Mouse (Mus musculus) spleen, postnatal 14 days (tissue): ENCODE results near the gene Fibp.

Source experiments
- DNase-seq, 2 experiments: peaks; one replicate each; pipeline ENCODE4 v3.0.0; 2021 to 2022; ENCODE audit warnings: low spot score in 2 of 2

The Fibp gene

GRCm38 (mm10) chr19:5460465-5460911 is at the start of gene Fibp:
Gene Fibp, plus strand, starts transcription at chr19:5460615.
- DNase-seq = peak; percentile 69 to 85

DNA sequence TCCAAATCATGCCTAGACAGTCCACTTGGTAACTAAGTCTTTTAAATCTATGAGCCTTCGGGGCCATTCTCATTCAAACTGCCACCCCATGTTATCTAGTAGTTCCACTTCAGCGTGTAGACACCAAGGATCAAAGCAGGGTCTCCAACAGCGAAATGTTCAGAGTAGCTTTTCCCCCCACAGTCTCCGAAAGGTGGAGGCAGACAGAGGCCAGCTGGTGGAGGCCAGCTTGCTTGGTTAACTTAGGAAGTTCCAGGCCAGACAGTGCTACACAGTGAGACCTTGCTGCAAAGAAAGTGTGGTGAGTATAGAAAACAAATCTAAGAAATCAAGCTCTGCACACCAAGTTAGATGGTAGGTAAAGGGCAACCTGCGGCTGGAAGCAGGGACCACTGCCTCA is 49.8 kb upstream of the Fibp start:
- no peak for DNase-seq

DNA sequence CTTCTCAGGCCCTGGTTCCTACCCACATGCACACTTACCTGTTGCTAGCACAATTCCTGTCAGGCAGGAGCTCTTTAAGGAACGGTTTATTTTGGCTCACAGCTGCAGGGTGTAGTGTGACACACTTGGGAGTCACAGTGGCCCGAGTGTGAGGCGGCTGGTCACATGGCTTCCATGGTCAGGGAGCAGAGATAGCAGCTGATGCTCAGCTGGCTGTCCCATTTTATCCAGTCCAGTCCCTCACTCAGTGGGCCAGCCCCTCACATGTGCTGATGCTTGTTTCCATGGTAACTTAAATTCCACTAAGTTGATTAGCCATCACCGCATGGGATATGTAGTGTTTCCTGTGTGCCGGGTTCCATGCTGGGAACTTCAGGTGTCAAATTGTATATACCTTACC is 48.5 kb upstream of the Fibp start:
- DNase-seq = no peak

- DNase-seq = no peak
Measured at GRCm38 (mm10) chr19:5413840-5414239, 46.6 kb upstream of the Fibp start.

GRCm38 (mm10) chr19:5414534-5414957 is 45.9 kb upstream of the Fibp start:
- no peak for DNase-seq

GRCm38 (mm10) chr19:5418750-5419466 is 41.5 kb upstream of the Fibp start:
- no peak for DNase-seq

DNA sequence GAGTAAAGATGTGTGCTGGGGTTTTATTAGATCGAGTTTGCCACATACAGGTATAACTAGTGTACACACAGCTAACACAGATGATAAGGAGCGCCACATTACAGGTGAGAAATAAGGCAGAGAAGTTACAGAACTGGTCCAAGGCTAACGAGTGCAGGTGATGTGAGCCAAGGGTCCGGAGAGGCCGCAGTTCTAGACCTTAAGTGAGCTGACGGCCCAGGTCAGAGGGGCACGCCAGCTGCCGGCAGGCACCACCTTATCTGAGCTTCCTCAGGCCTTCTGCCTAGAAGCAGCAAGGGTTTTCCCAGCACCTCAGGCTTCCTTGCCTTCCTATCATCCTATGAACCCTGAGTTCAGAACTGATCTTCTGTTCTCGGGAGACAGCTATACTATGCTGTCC is 40.8 kb upstream of the Fibp start:
- no peak for DNase-seq

- no peak for DNase-seq
Measured at GRCm38 (mm10) chr19:5420579-5420978, 39.8 kb upstream of the Fibp start.

DNA sequence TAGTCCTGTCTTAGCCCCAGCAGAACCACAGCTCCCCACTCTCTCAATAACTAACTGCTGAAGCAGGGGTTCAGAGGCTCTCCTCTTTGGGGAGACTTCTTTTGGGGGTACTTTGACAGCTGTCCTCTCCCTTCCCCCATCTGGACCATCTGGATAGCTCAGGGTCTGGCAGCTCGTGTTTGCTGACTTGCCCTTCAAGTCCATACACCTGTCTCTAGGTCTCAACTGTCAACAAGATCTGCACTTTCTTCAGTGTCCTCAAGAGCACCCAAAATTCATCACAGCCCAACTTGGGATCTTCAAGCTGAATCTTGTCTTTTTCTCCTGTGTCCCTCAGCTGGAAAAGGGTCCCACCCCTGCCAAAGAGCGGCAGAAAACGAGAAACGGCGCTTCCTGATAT is 38.6 kb upstream of the Fibp start:
- no peak for DNase-seq

DNA sequence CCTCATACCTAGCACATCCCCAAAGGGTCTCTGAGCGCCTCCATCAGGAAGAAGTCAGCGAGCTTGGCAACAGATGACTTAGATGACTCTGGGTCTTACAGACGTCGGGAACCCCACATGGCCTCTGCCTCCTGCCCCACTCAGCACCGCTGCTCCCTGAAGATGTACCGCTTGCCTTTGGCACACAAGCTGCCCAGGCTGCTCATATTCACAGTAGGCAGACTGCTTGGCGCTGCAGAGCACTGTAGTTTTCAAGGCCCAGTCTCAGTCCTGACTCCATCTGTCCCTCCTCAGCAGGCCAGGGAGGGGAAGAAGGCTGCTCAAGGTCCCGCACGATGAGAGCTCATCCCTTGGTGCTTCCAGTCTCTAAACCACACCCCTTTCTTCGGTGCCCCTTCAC is 38.1 kb upstream of the Fibp start:
- DNase-seq = no peak

DNA sequence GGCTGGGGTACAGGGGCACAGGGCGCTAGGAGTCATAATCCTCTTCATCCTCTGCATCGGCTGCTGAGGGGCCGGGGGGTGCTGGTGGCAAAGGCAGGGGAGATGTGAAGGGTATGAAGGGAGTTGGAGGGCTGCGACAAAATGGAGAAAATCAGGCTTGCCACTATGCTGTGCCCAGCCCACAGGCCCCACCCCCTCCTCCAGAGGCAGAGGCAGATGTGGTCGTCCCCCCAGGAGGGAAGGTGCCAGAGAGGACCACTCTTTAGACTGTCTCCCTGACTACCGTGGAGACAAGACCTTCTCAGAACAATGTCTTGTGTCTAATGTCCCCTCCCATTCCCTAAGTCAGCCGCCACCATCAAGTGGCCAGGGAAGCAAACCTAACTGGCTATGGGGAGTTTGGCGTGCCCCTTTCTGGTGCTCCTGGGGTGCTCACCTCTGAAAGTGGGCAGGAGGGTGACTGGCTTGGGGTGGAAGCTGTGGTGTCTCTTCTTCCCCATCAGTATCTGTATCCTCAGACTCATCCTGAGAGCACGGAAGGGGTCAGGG is 37.4 kb upstream of the Fibp start:
- no peak for DNase-seq

GRCm38 (mm10) chr19:5423561-5423960 is 36.9 kb upstream of the Fibp start:
- DNase-seq = no peak

DNA sequence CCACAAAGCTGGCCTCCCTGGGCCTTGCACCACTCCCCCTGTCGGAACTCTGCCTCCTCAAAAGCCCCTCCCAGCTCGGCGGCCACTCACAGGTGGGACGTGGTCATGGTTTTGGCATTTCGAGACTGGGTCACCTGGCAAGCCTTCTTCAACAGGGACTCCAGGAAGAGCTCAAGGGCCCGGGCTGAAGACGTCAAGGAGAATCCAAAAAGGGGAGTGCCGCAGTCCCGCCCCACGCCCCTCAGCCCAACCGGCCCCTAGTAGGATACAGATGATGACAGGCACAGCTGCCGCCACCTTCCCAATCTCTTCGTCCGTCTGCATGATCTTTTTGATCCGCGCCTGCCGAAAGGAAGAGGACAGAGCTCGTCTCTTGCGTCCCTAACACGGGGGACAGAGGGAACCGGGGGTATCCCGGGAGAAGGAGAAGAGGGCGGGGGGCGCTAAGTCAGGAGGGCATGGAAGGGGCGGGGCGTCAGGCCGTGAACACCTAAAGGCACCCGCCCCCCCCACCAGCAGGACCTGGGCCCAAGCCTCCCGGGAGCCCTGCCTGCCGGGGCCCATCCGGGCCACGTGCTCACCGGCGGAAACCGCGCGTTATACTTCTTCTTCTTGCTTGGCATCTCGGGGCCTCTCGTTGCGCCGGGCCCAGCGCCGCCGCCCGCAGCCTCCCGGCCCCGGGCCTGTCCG is 36.2 kb upstream of the Fibp start:
- DNase-seq = peak; percentile 44 to 49

- DNase-seq = peak; percentile 92 to 95
Measured at GRCm38 (mm10) chr19:5424782-5425741, 35.4 kb upstream of the Fibp start, which contains the start of the genes Drap1 and AI837181. Gene Drap1, minus strand, starts transcription at chr19:5424979. Gene AI837181, plus strand, starts transcription at chr19:5425144.

- DNase-seq = no peak
Measured at GRCm38 (mm10) chr19:5425906-5426565, 34.4 kb upstream of the Fibp start.

- no peak for DNase-seq
Measured at GRCm38 (mm10) chr19:5426640-5427290, 33.6 kb upstream of the Fibp start.

- DNase-seq = no peak
Measured at GRCm38 (mm10) chr19:5428083-5428482, 32.3 kb upstream of the Fibp start.

DNA sequence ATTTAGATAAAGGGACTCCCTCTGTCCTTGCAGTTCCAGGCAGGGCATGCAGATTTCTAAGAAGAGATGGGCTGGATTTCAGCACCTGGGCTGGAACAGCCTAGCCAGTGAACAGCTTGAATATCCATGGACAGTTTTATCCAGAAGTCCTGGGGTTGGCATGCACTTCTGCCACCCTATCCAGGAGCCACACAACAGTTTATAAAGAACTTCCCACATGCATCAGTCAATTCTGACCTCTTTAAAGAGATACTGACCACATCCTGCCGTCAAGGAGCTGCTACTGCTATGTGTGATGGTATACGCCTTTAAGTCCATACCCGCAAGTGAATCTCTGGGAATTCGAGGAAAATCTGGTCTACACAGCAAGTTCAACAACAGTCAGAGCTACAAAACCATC is 31.2 kb upstream of the Fibp start:
- no peak for DNase-seq

DNA sequence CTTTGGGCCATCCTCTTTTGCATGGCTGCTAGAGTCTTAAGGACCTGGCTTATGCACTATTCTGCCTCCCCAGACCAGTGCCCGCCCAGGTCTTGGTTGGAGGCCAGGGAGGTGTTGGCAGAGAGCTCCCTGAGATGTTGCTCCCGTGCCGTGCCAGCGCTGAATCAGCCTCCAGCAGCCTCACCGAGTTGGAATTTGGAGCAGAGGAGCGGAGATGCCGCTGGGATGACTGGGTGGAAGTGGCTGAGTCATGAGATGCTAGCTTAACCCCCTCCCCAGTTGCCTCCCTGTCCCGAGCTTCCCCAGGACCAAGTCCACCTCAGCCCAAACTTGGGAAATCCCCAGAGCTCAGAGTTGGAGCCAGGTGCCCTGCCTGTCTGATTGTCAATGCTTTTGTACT is 30.6 kb upstream of the Fibp start:
- no peak for DNase-seq

DNA sequence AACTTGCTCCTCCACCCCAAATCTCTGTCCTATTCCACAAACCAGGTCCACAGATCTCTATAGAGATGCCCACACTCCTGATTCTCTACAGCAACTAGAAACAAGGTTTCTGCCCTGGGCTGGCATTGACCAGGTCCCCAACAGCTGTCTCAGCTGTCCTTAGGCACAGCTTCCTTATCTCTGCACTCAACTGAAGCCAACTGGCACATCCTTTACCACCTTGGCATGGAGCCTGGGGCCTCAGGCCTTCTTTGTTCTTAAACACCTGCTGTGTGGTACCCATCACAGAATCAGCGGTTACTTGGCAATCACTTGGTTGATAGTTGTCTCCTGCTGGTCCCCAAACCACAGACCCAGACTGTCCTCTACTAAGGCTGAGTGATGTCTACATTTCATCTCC is 30.0 kb upstream of the Fibp start:
- DNase-seq = no peak
